Mouse (Mus musculus) B cell, adult 67 days (primary cell): ENCODE results near the gene Rassf6. TPM values are rescaled to one million over a fixed set of nuclear protein-coding genes. Genes with fewer than 3 reads are reported as not detected.

Experiments used
- total RNA-seq, 2 experiments: library from RNA; stranded (reverse); gene quantifications; 4 replicates each; pipeline ENCODE4 v1.2.4; 2023

The Rassf6 gene
- 1 to 10 TPM; 2.6 to 5.3 TPM for total RNA-seq

DNA sequence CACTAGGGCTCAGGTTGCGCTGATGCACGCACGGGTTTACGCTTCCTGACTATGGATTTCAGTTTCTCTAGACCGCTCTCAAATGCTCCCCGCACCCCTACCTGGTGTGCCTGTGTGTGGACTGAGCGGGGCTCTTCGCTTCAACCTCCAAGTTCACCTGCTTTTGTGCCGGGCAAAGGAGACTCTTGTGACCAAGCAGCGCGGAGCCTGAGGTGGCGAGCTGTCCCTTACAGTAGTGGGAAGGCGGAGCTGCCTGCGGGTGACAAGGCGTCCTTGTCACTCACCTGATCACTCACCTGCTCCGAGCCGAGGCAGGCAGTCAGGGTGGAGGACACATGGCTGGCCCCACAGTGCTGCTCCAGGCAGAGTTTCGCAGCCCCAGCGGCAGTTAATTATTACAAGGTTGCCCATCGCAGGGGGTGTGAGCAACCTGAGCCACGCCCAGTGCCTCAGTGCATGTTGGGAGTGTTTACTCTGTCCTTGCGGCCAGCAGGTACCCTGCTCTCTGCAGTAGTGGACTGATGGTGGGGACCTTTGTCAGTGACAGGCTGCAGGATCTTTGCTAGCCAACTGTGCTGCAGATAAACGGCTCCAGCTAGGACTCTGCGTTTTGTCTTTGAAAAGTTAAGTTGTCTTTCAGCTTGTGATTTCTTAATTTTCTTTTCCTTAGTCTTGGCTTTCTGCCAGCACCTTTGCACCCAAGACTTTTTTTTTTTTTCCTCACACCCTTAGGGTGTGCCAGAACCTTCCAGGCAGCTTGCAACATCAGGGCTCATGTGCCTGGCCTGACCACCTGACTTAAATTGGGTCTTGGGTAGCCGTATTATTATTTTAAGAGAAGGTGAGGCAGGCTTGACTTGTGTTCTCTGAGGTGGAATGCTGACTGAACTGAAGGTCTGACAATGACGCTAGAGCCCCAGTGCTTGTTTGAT lies at the start of gene Rassf6:
Rassf6 (minus strand) TSS at position 372 of the 932 bp plus-strand sequence.

GRCm38 (mm10) chr5:90560743-90561142 lies 79.7 kb downstream of the Rassf6 start, which contains the start of gene 5830473C10Rik:
5830473C10Rik (plus strand) TSS chr5:90561107.

Other genes with a start within 250 kb of the Rassf6 start
- gene Alb, start 179.8 kb downstream of the Rassf6 start, total RNA-seq = not detected
- gene Afp, start 149.9 kb downstream of the Rassf6 start, total RNA-seq = 1 to 10 TPM; 4.6 to 7.2 TPM
- not detected for gene Afm, start 121.7 kb downstream of the Rassf6 start, total RNA-seq
- not detected for gene 5830473C10Rik, start 79.5 kb downstream of the Rassf6 start, total RNA-seq
- gene Cxcl5, start 118.7 kb upstream of the Rassf6 start, total RNA-seq = not detected
- under 1 TPM; 0.52 to 0.53 TPM for gene Ppbp, start 127.9 kb upstream of the Rassf6 start, total RNA-seq
- gene Pf4, start 131.8 kb upstream of the Rassf6 start, total RNA-seq = not detected
- gene Cxcl3, start 145.4 kb upstream of the Rassf6 start, total RNA-seq = not detected
- gene Cxcl15, start 153.9 kb upstream of the Rassf6 start, total RNA-seq = not detected